Mouse (Mus musculus): ENCODE data around the gene Kmt2e. TPM values are rescaled to one million over a fixed set of nuclear protein-coding genes. Genes with fewer than 3 reads are reported as not detected.

Kmt2e gene
- total and polyA plus RNA-seq, 3 experiments = 7.2 to 29.7 (median 21.3) TPM

DNA sequence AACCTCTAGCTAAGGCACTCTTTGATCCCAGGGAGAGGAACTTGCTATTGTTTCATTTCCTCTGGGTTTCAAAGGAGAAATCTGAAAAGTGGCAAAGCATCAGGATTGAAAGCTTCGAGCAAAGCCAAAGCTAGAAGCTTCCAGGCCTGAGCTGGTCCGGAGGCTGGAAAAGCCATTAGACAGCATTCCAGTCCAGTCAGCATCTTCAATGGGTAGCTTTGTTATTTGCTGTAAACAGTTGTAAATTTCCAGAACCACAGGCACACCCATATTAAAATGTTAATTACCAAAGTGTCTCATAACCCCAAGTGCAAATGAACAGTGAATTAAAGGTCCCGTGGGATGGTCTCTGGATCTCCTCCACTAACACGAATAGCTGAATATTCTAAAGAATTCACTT lies 21.2 kb upstream of the Kmt2e start:
- in situ Hi-C loops (cut with MboI; ENCODE audit: low pct_ligation_motif_present, low pct_unique_long_range_greater_than_20kb, low sequenced_read_pairs) = loop anchor here (25.0 kb wide), 1 partner anchor 649 kb away; no protein-coding TSS in a partner anchor
- Histone ChIP-seq H3K27ac (ENCODE audit: insufficient read depth, low read depth) (peak overlapping the region; percentile 89), H3K36me3 (replicated peaks in 1 of 2; ENCODE audit: control insufficient read depth in 1 of 2, insufficient read depth in 1 of 2, low read length in 1 of 2) (peaks cover 4 to 16% of the 10 kb centered on the region in 2 experiments), H3K9me3 (replicated peaks; ENCODE audit: low read length) (no peaks in the 10 kb centered on the region), H3K4me1 (ENCODE audit: control insufficient read depth in 1 of 2, insufficient read depth in 2 of 2) (peaks cover 35 to 75% of the 10 kb centered on the region in 2 experiments), H3K27me3 (replicated peaks) (no peaks in the 10 kb centered on the region), H3K79me2 (replicated peaks; ENCODE audit: control insufficient read depth, extremely low read depth, insufficient read depth, poor library complexity, severe bottlenecking) (peaks cover 79% of the 10 kb centered on the region), H3K4me3 (replicated peaks in 1 of 3; ENCODE audit: low read depth in 2 of 3, low read length in 2 of 3, poor library complexity in 1 of 3) (no peak overlapping the region), H3K9ac (ENCODE audit: insufficient read depth, low read depth) (peak overlapping the region; percentile 79), H3K4me2 (ENCODE audit: insufficient read depth, low read depth, poor library complexity, severe bottlenecking) (peak overlapping the region; percentile 6)
- no peak; the same call in 1 of the 2 replicates for TF ChIP-seq ETS1 (conservative IDR thresholded peaks at IDR 0.05; ENCODE audit: low read depth, low read length)
- no peak for TF ChIP-seq MYC (IDR thresholded peaks at IDR 0.05; ENCODE audit: low read depth, low read length)
- TF ChIP-seq USF1 (IDR thresholded peaks at IDR 0.05; ENCODE audit: low read depth, low read length) = no peak
- no peak for TF ChIP-seq IRF4 (IDR thresholded peaks at IDR 0.05; ENCODE audit: low read depth, low read length)
- no peak for TF ChIP-seq ZMIZ1 (IDR thresholded peaks at IDR 0.05; ENCODE audit: low read depth, low read length)
- no peak for TF ChIP-seq CHD2 (IDR thresholded peaks at IDR 0.05; ENCODE audit: low read length)
- TF ChIP-seq TCF12 (IDR thresholded peaks at IDR 0.05; ENCODE audit: low read depth, low read length) = no peak
- no peak for TF ChIP-seq KAT2A (IDR thresholded peaks at IDR 0.05; ENCODE audit: insufficient replicate concordance, low read length)
- no peak for TF ChIP-seq MAX (IDR thresholded peaks at IDR 0.05; ENCODE audit: low read length)
- TF ChIP-seq ZNF384 (IDR thresholded peaks at IDR 0.05; ENCODE audit: low read depth, low read length) = no peak
- no peak for TF ChIP-seq MXI1 (IDR thresholded peaks at IDR 0.05; ENCODE audit: low read depth, low read length)
- no peak for TF ChIP-seq JUN (IDR thresholded peaks at IDR 0.05; ENCODE audit: insufficient read depth, low read depth, low read length)
- DNase-seq (ENCODE audit: extremely low read depth) = no peak
- dilution Hi-C loops (cut with MboI; ENCODE audit: extremely low pct_ligation_motif_present, extremely low pct_unique_long_range_greater_than_20kb, low sequenced_read_pairs) = no loop called here

DNA sequence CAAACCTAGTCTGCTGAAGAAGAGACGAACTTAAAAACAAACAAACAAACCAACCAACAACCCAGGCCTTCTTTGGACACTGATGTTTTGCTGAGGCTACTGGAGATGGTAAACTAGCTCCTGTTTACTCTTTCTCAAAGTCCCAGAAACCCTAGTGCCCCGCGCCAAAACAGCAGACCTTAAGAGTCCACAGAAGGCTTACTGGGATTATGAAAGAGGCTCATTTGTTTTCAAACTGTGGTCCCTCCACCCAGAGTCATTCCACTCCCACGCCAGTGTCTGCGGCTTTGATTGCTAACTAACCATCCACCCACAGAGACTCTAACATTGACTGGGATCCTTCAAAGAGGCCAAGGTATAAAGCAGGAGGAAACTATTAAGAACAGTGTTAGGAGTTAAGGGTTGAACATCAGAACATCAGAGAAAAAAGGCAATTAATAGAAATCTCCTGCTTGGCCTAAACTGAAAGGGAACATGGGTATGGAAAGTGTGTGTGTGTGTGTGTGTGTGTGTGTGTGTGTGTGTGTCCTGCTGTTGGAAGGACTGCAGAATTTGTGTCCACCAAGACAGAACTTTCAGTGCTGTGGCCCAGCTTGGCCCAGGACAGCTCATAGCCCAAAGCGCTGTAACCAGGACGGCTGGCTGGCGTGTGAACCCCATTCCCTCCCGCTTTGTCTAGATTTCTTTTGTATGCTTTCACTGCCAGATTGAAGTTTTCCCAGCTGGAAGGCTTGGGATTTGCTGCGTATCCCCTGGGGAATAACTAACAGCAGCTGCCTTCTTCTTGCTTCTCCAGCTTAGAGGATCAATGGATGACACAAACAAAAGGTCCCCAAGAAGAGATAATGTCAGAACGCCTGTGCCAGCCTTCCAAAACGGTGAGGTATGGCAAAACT lies 20.4 kb upstream of the Kmt2e start:
- peak overlapping the region; percentile 79 for H3K9ac ChIP-seq (ENCODE audit: insufficient read depth, low read depth)
- peaks cover 28 to 70% of the 10 kb centered on the region in 2 experiments for H3K4me1 ChIP-seq (ENCODE audit: control insufficient read depth in 1 of 2, insufficient read depth in 2 of 2)
- no peak for DNase-seq (ENCODE audit: extremely low read depth)
- dilution Hi-C loops (cut with MboI; ENCODE audit: extremely low pct_ligation_motif_present, extremely low pct_unique_long_range_greater_than_20kb, low sequenced_read_pairs) = no loop called here
- H3K9me3 ChIP-seq (replicated peaks; ENCODE audit: low read length) = no peaks in the 10 kb centered on the region
- in situ Hi-C loops (cut with MboI; ENCODE audit: low pct_ligation_motif_present, low pct_unique_long_range_greater_than_20kb, low sequenced_read_pairs) = loop anchor here (25.0 kb wide), 1 partner anchor 648 kb away; no protein-coding TSS in a partner anchor
- peaks cover 75% of the 10 kb centered on the region for H3K79me2 ChIP-seq (replicated peaks; ENCODE audit: control insufficient read depth, extremely low read depth, insufficient read depth, poor library complexity, severe bottlenecking)
- peak overlapping the region in 1 of 3 experiments; percentile 18 for H3K4me3 ChIP-seq (replicated peaks in 1 of 3; ENCODE audit: low read depth in 2 of 3, low read length in 2 of 3, poor library complexity in 1 of 3)
- peaks cover 4 to 16% of the 10 kb centered on the region in 2 experiments for H3K36me3 ChIP-seq (replicated peaks in 1 of 2; ENCODE audit: control insufficient read depth in 1 of 2, insufficient read depth in 1 of 2, low read length in 1 of 2)
- peak overlapping the region; percentile 6 for H3K4me2 ChIP-seq (ENCODE audit: insufficient read depth, low read depth, poor library complexity, severe bottlenecking)
- H3K27ac ChIP-seq (ENCODE audit: insufficient read depth, low read depth) = peak overlapping the region; percentile 89
- TF ChIP-seq UBTF (IDR thresholded peaks at IDR 0.05; ENCODE audit: low read depth, low read length) (0 out of 2 replicates have a peak, but pooled peaks have one; percentile 37), RCOR1 (conservative IDR thresholded peaks at IDR 0.05; ENCODE audit: low read depth, low read length) (0 out of 2 replicates have a peak, but pooled peaks have one; percentile 37), CHD1 (IDR thresholded peaks at IDR 0.05; ENCODE audit: low read depth, low read length) (no peak), ETS1 (conservative IDR thresholded peaks at IDR 0.05; ENCODE audit: low read depth, low read length) (0 out of 2 replicates have a peak, but pooled peaks have one; percentile 8), USF2 (conservative IDR thresholded peaks at IDR 0.05; ENCODE audit: low read depth, low read length) (no peak), TCF12 (IDR thresholded peaks at IDR 0.05; ENCODE audit: low read depth, low read length) (0 out of 2 replicates have a peak, but pooled peaks have one; percentile 39), BHLHE40 (IDR thresholded peaks at IDR 0.05; ENCODE audit: low read depth, low read length) (no peak), POLR2A (IDR thresholded peaks at IDR 0.05; ENCODE audit: low read depth, low read length) (no peak), GABPA (IDR thresholded peaks at IDR 0.05; ENCODE audit: insufficient replicate concordance, low read depth, low read length) (no peak), NELFE (IDR thresholded peaks at IDR 0.05; ENCODE audit: low read depth, low read length) (no peak), MAFK (IDR thresholded peaks at IDR 0.05; ENCODE audit: insufficient replicate concordance, low read length) (no peak), JUND (conservative IDR thresholded peaks at IDR 0.05; ENCODE audit: low read depth, low read length) (no peak), SMC3 (IDR thresholded peaks at IDR 0.05; ENCODE audit: low read depth, low read length) (no peak; the same call in 1 of the 2 replicates), SIN3A (IDR thresholded peaks at IDR 0.05; ENCODE audit: low read length) (no peak), TBP (conservative IDR thresholded peaks at IDR 0.05; ENCODE audit: low read depth, low read length) (no peak), IRF4 (IDR thresholded peaks at IDR 0.05; ENCODE audit: low read depth, low read length) (0 out of 2 replicates have a peak, but pooled peaks have one; percentile 30)
- H3K27me3 ChIP-seq (replicated peaks) = no peaks in the 10 kb centered on the region

Measured in CH12.LX (cell line).